Mouse (Mus musculus): ENCODE measurements at regions not wholly inside any gene's neighbourhood (a gene's known extent, or its start where the extent isn't known, plus 50 kb on each side); places are given as distances from the start of the nearest gene placed in this dataset.

DNA sequence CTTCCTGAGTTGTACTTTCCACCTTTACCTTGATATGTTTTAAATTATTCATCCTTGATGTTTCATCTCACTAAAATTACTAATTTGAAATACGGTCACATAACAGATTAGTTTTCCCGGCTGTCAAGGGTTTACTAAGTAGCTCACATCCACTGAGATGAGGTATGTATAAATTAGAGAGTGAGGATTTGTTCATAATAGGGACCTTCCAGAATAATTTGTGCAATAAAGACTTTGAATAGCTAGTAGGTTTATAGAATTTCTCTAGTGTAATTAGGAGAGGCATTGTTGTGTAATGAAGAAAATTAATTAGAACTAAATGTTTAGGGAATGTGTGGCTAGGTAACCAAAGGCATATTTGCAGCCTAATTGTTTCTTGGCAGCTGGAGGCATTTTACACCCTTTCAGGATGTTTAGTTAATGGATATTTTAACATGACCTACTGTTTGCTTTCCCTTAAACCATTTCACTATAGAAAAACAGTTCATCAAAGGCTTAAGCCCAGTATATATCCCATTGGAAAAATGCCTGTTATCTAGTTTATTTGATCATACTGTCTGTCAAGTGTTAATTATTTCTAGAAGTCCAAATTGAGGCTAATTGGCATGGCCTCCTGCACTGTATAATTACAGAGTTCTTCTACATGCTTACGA lies 70.8 kb downstream of the Mat2b start:
- DNase-seq (ENCODE audit: low read depth): no peak

GRCm38 (mm10) chr11:40620036-40620435 lies 75.0 kb downstream of the Mat2b start:
- no peak for DNase-seq (ENCODE audit: low read depth)

DNA sequence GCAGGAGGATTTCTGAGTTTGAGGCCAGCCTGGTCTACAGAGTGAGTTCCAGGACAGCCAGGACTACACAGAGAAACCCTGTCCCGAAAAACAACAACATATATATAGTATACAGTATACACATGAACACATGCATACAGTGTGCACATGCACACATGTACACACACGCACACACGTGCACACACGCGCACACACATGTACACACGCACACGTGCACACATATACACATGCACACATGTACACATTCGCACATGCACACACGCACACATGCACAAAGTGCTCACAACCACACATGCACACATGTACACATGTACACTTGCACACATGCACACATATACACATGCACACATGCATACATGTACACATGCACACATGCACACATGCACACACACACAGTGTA lies 92.0 kb downstream of the Mat2b start:
- no peak for DNase-seq (ENCODE audit: low read depth)

DNA sequence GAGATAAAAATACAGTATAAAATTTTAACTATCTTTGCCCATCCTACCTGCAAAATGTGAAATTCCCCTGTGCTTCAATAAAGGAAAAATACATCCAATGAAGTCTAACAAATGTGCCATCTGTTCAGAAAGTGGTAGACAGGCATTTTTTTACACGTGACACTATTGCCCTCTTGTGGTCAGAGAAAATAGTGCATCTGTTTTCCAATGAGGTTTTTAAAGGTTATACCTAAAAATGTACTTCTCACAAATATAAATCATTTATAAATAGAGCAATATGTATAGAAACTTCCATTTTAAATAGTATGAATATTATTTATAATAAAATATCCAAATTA lies 93.5 kb downstream of the Mat2b start:
- peak; percentile 22 for DNase-seq (ENCODE audit: low read depth)

- DNase-seq (ENCODE audit: low read depth): no peak
These were observed 94.0 kb downstream of the Mat2b start for GRCm38 (mm10) chr11:40600773-40601571.

- no peak for DNase-seq (ENCODE audit: low read depth)
These were observed 94.8 kb downstream of the Mat2b start for GRCm38 (mm10) chr11:40599956-40600772.

GRCm38 (mm10) chr11:40596347-40596746 lies 98.7 kb downstream of the Mat2b start:
- no peak for DNase-seq (ENCODE audit: low read depth)

GRCm38 (mm10) chr11:40592056-40592455 lies 102.9 kb downstream of the Mat2b start:
- no peak for DNase-seq (ENCODE audit: low read depth)

DNA sequence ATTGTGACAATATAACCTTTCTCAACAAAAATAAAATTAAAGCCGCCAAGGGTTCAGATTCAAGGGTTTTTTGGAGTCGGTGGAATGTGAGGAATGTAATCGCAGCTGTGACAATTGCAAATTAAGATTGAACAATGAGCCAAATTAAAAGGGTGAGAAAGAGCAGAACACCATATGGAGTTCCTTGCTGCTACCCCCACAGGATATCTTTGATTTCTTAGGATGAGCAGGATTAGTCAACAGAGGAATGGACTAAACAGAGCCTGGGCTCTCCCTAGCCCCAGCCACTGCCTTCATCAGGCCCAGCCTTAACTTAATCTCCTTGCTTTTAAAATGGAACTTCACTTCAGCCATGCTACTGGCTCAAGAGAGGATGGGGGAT lies 121.3 kb downstream of the Mat2b start:
- no peak for DNase-seq (ENCODE audit: low read depth)

DNA sequence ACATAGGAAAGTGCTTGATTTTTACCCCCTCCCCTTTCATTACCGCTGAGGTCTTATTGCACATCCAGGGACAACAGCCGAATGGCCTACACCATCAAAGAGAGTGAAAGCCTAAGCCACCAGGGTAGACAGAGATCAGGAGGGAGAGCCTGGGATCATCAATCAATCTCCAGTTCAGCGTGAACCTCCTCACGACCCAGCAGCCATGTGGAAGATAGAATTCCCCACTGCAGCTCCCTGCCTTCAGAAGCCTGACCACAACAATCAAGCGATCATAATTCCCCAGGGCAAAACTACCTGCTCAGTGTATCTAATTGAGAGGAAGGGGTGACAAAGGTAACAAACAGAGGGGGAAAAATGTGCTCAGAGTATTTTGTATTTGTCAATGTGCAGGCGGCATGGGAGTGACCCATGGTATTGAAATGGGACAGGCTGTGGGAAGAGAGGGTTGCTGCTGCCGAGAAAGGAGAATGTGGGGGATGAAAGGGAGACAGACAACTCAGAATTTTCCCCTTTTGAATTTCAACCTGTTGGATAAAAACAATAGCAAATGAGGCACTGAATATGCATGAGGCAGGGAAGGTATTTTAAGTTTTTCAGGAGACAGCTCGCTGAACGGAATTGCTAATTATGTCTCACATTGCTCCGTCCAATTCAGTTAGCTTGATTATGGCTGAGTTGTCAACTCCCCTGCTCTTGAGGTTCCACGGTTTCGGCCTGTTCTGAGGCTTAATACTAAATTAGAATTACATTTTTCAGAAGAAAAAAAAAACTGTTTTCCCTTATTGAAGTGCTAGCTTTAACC lies 121.8 kb downstream of the Mat2b start:
- no peak for DNase-seq (ENCODE audit: low read depth)

DNA sequence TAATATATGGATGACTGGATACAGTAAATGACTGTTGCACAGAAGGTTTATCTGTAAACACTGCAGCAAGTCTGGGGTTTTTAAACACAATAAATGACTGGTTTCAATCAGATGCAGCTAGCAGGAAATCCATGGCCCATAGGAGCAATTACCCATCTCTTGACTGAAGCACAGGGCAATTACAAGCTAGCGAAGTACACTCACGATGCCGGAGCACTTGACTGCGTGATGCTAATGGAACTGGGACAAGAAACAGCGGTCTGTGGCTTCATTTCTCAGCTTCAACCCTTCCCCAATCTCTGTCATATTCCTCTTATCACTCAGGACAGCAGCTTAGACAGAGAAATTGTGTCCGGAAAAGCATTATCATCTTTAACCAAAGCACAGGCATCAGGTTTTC lies 132.1 kb downstream of the Mat2b start:
- DNase-seq (ENCODE audit: low read depth): no peak

DNA sequence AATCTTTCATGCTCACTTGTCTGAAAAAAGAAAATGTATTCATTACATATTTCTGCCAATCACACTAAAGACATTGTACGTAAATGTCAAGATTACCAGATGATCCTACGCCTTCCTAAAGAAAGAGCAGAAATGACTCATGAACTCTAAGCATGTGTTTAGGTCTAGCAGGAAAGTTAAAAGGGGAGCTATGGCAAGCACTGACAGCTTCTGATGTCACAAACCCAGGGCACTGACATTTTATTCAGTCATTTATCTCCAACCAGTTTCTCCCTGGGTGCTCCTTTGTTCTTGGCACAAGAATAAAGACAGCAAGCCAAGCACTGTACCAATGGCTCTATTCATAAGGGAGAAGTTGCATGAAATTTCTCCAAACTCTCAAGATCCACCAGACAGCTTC lies 133.0 kb downstream of the Mat2b start:
- DNase-seq (ENCODE audit: low read depth): no peak

- no peak for DNase-seq (ENCODE audit: low read depth)
These were observed 133.6 kb downstream of the Mat2b start for GRCm38 (mm10) chr11:40561400-40561799.

GRCm38 (mm10) chr11:40558486-40558885 lies 136.5 kb downstream of the Mat2b start:
- no peak for DNase-seq (ENCODE audit: low read depth)

GRCm38 (mm10) chr11:40554867-40555794 lies 139.9 kb downstream of the Mat2b start:
- no peak for DNase-seq (ENCODE audit: low read depth)

DNA sequence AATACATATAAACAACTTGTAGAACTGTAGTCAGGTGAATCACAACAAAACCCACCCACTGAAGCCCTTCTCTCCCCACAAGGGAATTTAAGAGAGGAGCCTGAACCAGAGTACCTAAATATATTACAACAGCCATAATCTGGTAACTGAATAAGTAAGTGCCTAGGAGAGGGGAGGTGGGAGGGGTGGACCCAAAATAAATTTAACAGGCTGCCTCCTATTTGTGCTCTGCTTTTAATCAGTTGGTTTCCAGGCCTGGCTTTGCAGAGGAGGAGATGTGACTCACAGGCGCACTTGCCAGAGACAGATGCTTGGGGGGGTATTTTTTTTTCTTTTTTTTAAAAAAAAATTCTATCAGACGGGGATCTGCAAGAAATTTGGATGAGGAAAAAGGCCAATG lies 142.9 kb downstream of the Mat2b start:
- DNase-seq (ENCODE audit: low read depth): no peak

- no peak for DNase-seq (ENCODE audit: low read depth)
These were observed 148.4 kb downstream of the Mat2b start for GRCm38 (mm10) chr11:40546596-40546995.

DNA sequence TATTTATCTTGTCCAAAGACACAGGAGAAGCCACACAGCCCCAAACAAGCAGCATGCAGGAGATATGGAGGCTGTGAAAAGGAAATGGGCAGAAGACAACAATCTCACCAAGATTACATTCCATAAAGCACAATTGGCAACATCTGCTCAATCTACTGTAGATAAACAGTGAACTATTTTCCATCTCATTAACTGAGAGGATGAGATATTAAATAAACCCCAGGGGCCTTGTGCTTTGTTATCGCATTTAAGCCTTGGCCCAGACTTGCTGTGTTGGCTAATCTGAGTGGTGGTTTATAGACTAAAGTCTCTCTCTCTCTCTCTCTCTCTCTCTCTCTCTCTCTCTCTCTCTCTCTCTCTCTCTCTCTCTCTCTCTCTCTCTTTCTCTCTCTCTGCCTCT lies 149.5 kb downstream of the Mat2b start:
- DNase-seq (ENCODE audit: low read depth): no peak

GRCm38 (mm10) chr11:40540229-40540628 lies 154.8 kb downstream of the Mat2b start:
- no peak for DNase-seq (ENCODE audit: low read depth)

- DNase-seq (ENCODE audit: low read depth): no peak
These were observed 155.2 kb downstream of the Mat2b start for GRCm38 (mm10) chr11:40539776-40540175.

DNA sequence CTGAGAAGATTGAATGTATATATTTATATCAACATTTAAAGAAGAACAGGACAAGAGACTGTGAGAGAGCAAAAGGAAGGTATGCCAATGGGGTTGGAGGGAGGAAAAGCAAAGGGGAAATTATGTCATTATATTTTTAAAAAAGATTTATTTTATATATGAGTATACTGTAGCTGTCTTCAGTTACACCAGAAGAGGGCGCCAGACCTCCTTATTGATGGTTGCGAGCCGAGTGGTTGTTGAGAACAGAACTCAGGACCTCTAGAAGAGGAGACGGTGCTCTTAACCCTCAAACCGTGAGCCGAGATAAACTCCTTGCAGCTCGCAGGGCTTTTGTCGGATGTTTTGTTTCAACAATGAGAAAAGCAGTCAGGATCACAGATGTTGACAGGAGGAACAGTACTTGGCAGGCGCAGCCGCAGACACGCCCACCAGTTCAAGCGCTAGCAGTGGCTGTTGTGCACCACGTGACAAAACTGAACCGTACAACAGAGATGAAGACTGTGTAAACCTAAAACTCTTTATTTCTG lies 158.7 kb downstream of the Mat2b start:
- no peak for DNase-seq (ENCODE audit: low read depth)
